Mouse (Mus musculus): Measurements from ENCODE around the gene Sh3bgrl2. TPM values are rescaled to one million over a fixed set of nuclear protein-coding genes. Genes with fewer than 3 reads are reported as not detected.
A peak's percentile ranks its signal among the peaks of the same experiment; 100 is the strongest.

The Sh3bgrl2 gene
- polyA plus RNA-seq, 1 experiment, result 29.9 TPM

DNA sequence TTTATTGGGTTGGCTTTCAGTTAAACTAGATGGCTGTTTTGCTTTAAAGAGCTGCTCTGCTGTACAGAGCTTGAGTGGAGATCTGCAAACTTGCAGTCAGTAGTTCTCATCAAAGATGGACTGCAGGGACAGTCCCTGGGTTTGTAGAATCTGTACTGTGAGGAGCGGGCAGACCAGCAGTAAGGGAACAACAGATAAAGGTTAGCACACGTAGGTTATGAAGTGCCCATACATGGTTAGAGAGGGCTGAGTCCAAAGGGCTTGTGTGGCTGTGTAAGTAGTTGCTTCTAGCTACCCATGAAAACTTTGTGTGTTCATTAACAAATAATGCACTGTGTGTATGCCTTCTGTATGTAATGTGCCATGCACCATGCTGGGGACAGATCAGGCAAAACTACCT, 24.2 kb downstream of the Sh3bgrl2 start:
- no peak overlapping the region for H3K4me3 ChIP-seq (replicated peaks; ENCODE audit: insufficient read depth, low read depth, low read length)
- H3K27me3 ChIP-seq (ENCODE audit: control insufficient read depth, insufficient read depth, low read length), result no peaks in the 10 kb centered on the region
- no peaks in the 10 kb centered on the region for H3K4me1 ChIP-seq (ENCODE audit: control insufficient read depth, insufficient read depth, low read length)
- DNase-seq, result no peak
- TF ChIP-seq CTCF (IDR thresholded peaks at IDR 0.05; ENCODE audit: borderline replicate concordance, insufficient read depth, low read depth, low read length), result no peak
- no peak for TF ChIP-seq POLR2A (IDR thresholded peaks at IDR 0.05; ENCODE audit: borderline replicate concordance, insufficient read depth, low read length)
- WGBS, result 96% methylated on average over 2 of the region's 2 CpGs
- no peak overlapping the region for H3K27ac ChIP-seq (ENCODE audit: insufficient read depth, low read length)

DNA sequence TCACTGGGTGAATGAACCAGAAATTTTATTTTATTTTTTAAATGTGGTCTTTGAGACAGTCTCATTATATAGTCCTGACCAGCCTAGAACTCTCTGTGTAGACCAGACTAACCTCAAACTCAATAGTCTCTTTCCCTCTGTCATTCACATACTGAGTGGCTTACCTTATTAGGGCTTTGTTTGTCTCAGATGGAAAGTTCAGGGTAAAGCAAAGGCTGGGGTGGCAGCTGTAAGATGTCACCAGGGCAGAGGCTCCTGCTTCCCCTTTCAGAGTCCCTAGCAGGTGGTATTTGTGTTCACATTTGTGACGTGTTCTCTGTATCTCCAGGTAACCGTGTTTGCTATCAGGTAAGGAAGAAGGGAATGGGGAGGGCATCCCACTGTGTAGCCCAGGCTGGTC, 24.7 kb downstream of the Sh3bgrl2 start:
- H3K27ac ChIP-seq (ENCODE audit: insufficient read depth, low read length), result no peak overlapping the region
- 57% methylated on average over 2 of the region's 2 CpGs for WGBS
- no peak for TF ChIP-seq POLR2A (IDR thresholded peaks at IDR 0.05; ENCODE audit: borderline replicate concordance, insufficient read depth, low read length)
- no peak for TF ChIP-seq CTCF (IDR thresholded peaks at IDR 0.05; ENCODE audit: borderline replicate concordance, insufficient read depth, low read depth, low read length)
- DNase-seq, result no peak
- no peaks in the 10 kb centered on the region for H3K27me3 ChIP-seq (ENCODE audit: control insufficient read depth, insufficient read depth, low read length)
- no peak overlapping the region for H3K4me3 ChIP-seq (replicated peaks; ENCODE audit: insufficient read depth, low read depth, low read length)
- no peaks in the 10 kb centered on the region for H3K4me1 ChIP-seq (ENCODE audit: control insufficient read depth, insufficient read depth, low read length)

DNA sequence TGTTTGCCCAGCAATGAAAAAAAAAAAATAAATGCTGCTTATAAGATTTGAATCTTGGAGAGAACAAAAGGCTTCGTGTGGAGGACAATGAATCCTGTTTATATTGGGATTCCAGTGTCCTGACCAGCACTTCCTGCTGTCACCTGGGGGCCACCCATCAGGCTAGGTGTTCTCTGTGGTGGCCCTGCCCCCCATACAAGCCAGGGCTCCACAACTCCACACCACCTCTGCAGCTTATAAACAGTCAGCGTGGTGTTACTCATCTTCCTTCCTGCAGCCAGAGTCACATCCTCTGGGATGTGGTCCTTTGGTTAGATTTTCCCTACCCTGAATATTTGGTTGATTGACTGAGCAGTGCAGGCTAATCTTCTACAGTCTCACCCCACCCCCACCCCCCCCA, 25.5 kb downstream of the Sh3bgrl2 start:
- Histone ChIP-seq H3K4me3 (replicated peaks; ENCODE audit: insufficient read depth, low read depth, low read length) (no peak overlapping the region), H3K4me1 (ENCODE audit: control insufficient read depth, insufficient read depth, low read length) (no peaks in the 10 kb centered on the region), H3K27ac (ENCODE audit: insufficient read depth, low read length) (no peak overlapping the region), H3K27me3 (ENCODE audit: control insufficient read depth, insufficient read depth, low read length) (no peaks in the 10 kb centered on the region)
- TF ChIP-seq CTCF (IDR thresholded peaks at IDR 0.05; ENCODE audit: borderline replicate concordance, insufficient read depth, low read depth, low read length) (no peak), POLR2A (IDR thresholded peaks at IDR 0.05; ENCODE audit: borderline replicate concordance, insufficient read depth, low read length) (no peak)
- no peak for DNase-seq
- 82% methylated on average over 2 of the region's 2 CpGs for WGBS

DNA sequence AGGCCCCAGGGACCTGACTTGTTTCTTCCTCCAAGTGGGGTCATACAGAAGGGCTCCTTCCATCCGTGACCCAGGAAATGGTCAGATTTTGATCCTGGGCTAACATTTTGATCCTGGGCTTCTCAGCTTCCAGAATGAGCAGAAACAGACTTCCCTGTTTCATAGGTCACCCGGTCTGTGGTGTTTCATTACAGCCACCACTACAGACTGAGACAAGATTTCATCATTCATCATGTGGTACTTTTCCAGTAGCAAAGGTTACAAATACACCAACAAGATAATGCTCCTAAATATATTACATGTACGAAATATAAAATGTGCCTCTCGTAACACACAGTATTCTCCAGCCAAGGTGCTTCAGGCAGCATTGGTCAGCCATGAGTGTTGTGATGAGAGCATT, 27.3 kb downstream of the Sh3bgrl2 start:
- DNase-seq, result no peak
- H3K27ac ChIP-seq (ENCODE audit: insufficient read depth, low read length), result no peak overlapping the region
- H3K4me3 ChIP-seq (replicated peaks; ENCODE audit: insufficient read depth, low read depth, low read length), result no peak overlapping the region
- no peaks in the 10 kb centered on the region for H3K27me3 ChIP-seq (ENCODE audit: control insufficient read depth, insufficient read depth, low read length)
- H3K4me1 ChIP-seq (ENCODE audit: control insufficient read depth, insufficient read depth, low read length), result no peaks in the 10 kb centered on the region
- no peak for TF ChIP-seq CTCF (IDR thresholded peaks at IDR 0.05; ENCODE audit: borderline replicate concordance, insufficient read depth, low read depth, low read length)
- WGBS, result 94% methylated on average over 4 of the region's 4 CpGs

DNA sequence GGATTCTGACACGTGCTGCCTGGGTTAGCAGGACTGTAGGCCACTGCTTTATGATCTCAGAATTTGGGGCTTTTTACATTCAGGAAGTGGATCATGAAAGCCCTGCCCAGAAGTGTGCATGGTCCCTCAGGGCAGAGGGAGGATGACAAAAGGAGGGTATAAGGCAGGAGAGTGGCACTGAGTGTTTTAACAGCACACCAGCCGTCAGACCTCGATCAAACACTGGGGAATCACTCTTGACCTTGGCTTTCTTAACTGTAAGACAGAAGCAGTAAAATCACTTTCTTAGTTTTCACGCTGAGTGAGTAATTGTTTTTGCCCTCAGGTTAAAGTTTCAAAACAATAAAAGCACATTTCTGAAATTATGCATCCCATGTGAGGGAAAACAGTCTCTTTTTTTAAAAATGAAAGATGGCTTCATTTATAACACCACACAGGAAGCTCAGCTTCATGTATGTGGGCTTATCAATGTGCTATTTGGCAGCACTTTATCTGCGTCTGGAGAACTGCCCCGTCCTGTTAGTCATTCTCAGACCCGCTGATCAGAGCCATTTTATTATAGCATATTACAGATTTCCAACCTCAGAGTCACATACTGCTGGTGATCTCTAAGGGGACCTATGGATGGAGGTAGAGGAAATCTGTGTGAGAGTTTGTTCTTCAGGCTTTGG, 28.0 kb downstream of the Sh3bgrl2 start:
- no peaks in the 10 kb centered on the region for H3K27me3 ChIP-seq (ENCODE audit: control insufficient read depth, insufficient read depth, low read length)
- TF ChIP-seq CTCF (IDR thresholded peaks at IDR 0.05; ENCODE audit: borderline replicate concordance, insufficient read depth, low read depth, low read length) (no peak), POLR2A (IDR thresholded peaks at IDR 0.05; ENCODE audit: borderline replicate concordance, insufficient read depth, low read length) (no peak)
- WGBS, result 67% methylated on average over 7 of the region's 7 CpGs
- no peak overlapping the region for H3K4me3 ChIP-seq (replicated peaks; ENCODE audit: insufficient read depth, low read depth, low read length)
- H3K4me1 ChIP-seq (ENCODE audit: control insufficient read depth, insufficient read depth, low read length), result no peaks in the 10 kb centered on the region
- no peak for DNase-seq
- no peak overlapping the region for H3K27ac ChIP-seq (ENCODE audit: insufficient read depth, low read length)

DNA sequence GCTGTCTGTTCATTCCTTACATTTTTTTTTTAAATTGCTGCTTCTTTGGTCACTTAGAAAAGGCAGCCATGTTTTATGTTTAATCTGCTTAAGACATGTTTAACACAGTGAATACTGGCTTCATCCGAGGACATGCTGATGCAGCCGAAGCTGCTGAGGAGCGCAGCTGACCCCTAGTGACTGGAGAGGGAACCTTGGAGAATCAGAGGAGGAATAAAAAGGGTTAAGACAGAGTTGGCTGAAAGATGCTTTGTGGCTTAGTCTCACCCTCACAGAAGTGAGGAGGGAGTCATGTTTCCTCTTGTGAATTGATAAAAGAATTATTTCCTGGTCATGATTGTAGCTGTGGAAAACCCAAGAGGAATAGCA, 28.5 kb downstream of the Sh3bgrl2 start:
- peak; percentile 31 to 42 for DNase-seq
- no peaks in the 10 kb centered on the region for H3K27me3 ChIP-seq (ENCODE audit: control insufficient read depth, insufficient read depth, low read length)
- H3K27ac ChIP-seq (ENCODE audit: insufficient read depth, low read length), result no peak overlapping the region
- H3K4me1 ChIP-seq (ENCODE audit: control insufficient read depth, insufficient read depth, low read length), result no peaks in the 10 kb centered on the region
- TF ChIP-seq CTCF (IDR thresholded peaks at IDR 0.05; ENCODE audit: borderline replicate concordance, insufficient read depth, low read depth, low read length) (peak; percentile 71), POLR2A (IDR thresholded peaks at IDR 0.05; ENCODE audit: borderline replicate concordance, insufficient read depth, low read length) (no peak)
- 28% methylated on average over 3 of the region's 3 CpGs for WGBS
- no peak overlapping the region for H3K4me3 ChIP-seq (replicated peaks; ENCODE audit: insufficient read depth, low read depth, low read length)

DNA sequence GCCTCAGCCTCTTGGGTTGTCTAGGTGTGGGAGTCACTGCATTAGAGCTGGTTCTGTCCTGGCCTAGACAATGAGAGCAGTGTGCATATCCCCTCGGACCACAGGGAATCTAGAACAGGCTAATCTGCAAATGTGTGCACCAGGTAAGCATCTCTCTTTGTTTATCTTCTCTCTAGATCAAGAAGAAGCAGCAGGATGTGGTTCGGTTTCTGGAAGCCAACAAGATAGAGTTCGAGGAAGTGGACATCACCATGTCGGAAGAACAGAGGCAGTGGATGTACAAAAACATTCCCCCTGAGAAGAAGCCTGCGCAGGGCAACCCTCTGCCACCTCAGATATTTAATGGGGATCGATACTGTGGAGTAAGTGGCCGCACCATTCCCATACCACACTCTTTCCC, 29.1 kb downstream of the Sh3bgrl2 start:
- 88% methylated on average over 7 of the region's 7 CpGs for WGBS
- no peak overlapping the region for H3K27ac ChIP-seq (ENCODE audit: insufficient read depth, low read length)
- no peaks in the 10 kb centered on the region for H3K4me1 ChIP-seq (ENCODE audit: control insufficient read depth, insufficient read depth, low read length)
- H3K27me3 ChIP-seq (ENCODE audit: control insufficient read depth, insufficient read depth, low read length), result no peaks in the 10 kb centered on the region
- TF ChIP-seq POLR2A (IDR thresholded peaks at IDR 0.05; ENCODE audit: borderline replicate concordance, insufficient read depth, low read length) (no peak), CTCF (IDR thresholded peaks at IDR 0.05; ENCODE audit: borderline replicate concordance, insufficient read depth, low read depth, low read length) (no peak)
- H3K4me3 ChIP-seq (replicated peaks; ENCODE audit: insufficient read depth, low read depth, low read length), result no peak overlapping the region
- DNase-seq, result no peak

DNA sequence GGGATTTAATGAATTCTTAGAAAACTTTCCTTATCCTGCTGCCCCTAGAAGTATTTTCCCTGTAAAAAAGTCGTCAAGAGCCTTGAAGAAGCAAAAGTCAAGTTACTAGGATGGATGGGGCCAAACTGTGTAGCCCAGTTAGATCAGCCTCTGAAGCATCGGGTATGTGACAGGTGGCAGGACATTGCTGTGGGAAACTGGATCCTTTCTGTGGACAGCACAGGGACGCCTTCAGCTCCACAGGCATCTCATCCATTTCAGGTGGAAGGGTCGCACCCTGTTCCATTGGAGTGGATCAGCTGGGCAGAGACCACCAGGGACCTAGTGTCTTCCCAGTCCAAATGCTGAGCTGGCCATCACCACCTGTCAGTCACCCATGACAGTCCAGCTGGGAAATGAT, 30.9 kb downstream of the Sh3bgrl2 start:
- Histone ChIP-seq H3K4me1 (ENCODE audit: control insufficient read depth, insufficient read depth, low read length) (no peaks in the 10 kb centered on the region), H3K4me3 (replicated peaks; ENCODE audit: insufficient read depth, low read depth, low read length) (no peak overlapping the region), H3K27ac (ENCODE audit: insufficient read depth, low read length) (no peak overlapping the region), H3K27me3 (ENCODE audit: control insufficient read depth, insufficient read depth, low read length) (no peaks in the 10 kb centered on the region)
- no peak for TF ChIP-seq CTCF (IDR thresholded peaks at IDR 0.05; ENCODE audit: borderline replicate concordance, insufficient read depth, low read depth, low read length)
- no peak for TF ChIP-seq POLR2A (IDR thresholded peaks at IDR 0.05; ENCODE audit: borderline replicate concordance, insufficient read depth, low read length)
- no peak for DNase-seq
- 59% methylated on average over 4 of the region's 4 CpGs for WGBS

Measured in cerebellum, adult 2 months (tissue).